Mouse (Mus musculus) spleen, adult 12 weeks (tissue): ENCODE data around the gene Igf1r.
"Not testable (repeated sequence)": the region's sequence is repeated elsewhere in the genome, so short reads cannot be mapped to it uniquely, and the experiment has no call there.

Experiments used
- DNase-seq: peaks from one replicate; pipeline ENCODE4 v3.0.0; 2022; ENCODE audit warnings: low spot score

Igf1r gene

DNA sequence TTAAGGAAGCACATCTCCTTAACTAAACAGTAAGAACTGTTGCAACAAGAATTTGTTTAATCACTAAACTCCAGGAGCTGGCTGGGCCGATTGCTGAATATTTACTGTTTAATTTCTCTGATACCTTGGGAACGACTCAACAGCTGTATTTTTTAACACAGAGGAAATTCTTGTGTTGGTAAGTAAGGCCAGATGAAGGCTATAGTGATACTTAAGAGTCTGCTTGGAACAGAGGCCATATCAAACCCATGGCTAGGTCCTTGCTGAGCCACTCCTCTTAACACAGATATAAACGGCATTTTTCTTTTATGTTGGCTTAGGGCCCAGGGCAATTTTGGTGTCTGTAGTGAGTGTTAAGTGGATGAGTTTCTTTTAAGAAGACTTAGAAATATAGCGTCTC lies 317.9 kb downstream of the Igf1r start:
- DNase-seq: no peak

GRCm38 (mm10) chr7:68271816-68272215 lies 319.2 kb downstream of the Igf1r start:
- no peak for DNase-seq

- no peak for DNase-seq
Observed at GRCm38 (mm10) chr7:68272607-68273006, 320.0 kb downstream of the Igf1r start.

- DNase-seq: no peak
Observed at GRCm38 (mm10) chr7:68273515-68273914, 320.9 kb downstream of the Igf1r start, which contains the start of gene Fam169b. Gene Fam169b, plus strand, starts transcription at chr7:68273839.

GRCm38 (mm10) chr7:68274218-68274617 lies 321.6 kb downstream of the Igf1r start:
- no peak for DNase-seq

- DNase-seq: no peak
Observed at GRCm38 (mm10) chr7:68274951-68275350, 322.3 kb downstream of the Igf1r start.

DNA sequence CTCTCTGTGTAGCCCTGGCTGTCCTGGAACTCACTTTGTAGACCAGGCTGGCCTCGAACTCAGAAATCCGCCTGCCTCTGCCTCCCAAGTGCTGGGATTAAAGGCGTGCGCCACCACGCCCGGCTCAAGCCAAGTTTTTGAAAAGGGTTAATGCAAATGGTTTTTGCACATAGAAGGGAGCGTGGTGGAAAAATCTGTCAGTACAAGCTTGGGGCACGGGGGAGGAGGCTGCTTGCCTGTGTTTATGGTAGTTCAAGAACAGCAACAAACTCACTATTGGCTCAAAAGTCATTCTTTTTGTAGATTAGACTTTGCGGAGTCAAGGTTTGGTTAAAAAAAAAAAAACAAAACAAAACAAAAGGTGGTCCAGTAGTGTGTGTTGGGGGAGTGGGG lies 322.8 kb downstream of the Igf1r start:
- not testable (repeated sequence) for DNase-seq

GRCm38 (mm10) chr7:68275838-68276731 lies 323.5 kb downstream of the Igf1r start:
- no peak for DNase-seq

GRCm38 (mm10) chr7:68277054-68277896 lies 324.6 kb downstream of the Igf1r start:
- no peak for DNase-seq

- no peak for DNase-seq
Observed at GRCm38 (mm10) chr7:68277897-68278270, 325.3 kb downstream of the Igf1r start.

GRCm38 (mm10) chr7:68278385-68278784 lies 325.8 kb downstream of the Igf1r start:
- DNase-seq: no peak

- DNase-seq: no peak
Observed at GRCm38 (mm10) chr7:68278908-68279307, 326.3 kb downstream of the Igf1r start.

DNA sequence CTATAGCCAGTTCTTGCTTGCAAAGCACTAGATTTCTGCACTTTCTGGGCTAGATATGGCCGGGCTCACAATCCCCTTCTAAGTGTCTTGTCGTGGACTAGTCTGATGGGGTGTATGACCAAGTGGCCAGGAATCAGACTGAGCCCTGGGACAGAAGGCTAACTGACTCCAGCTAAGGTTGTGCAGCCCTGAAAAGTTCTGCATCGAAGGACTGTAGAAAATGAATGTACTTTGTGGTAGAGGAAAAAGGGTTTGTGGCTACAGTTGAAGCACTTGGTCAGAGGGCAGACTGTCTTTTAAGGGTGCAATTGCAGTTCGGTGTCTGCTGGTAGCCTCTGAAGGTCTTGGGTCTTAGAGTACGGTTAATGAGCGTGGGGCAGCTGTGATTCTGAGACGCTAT lies 326.9 kb downstream of the Igf1r start:
- no peak for DNase-seq

DNA sequence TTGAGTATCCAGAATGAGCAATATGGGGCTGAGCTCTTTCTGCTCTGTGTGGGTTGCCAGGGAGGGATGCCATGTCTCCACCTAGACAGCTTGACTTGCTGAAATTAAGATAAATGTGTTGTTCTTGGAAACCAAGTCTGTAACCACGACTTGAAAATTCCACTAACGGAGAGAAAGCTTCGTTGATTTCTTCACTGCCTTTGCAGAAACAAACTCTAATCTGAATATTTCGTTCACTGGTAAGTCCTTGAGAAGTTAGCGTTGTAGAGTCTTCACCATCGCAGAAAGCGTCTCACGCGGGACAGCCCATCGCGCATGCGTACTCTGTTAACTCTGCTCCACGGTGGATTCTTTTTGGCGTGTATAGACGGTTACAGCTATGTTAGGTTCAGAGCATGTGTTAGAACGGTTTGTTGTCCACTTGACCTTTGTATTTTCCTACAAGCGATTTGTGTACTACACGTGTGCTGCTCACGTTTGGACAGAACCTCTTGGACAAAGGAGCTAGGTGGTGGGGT lies 327.8 kb downstream of the Igf1r start:
- DNase-seq: no peak

- DNase-seq: no peak
Observed at GRCm38 (mm10) chr7:68281341-68281740, 328.7 kb downstream of the Igf1r start.

DNA sequence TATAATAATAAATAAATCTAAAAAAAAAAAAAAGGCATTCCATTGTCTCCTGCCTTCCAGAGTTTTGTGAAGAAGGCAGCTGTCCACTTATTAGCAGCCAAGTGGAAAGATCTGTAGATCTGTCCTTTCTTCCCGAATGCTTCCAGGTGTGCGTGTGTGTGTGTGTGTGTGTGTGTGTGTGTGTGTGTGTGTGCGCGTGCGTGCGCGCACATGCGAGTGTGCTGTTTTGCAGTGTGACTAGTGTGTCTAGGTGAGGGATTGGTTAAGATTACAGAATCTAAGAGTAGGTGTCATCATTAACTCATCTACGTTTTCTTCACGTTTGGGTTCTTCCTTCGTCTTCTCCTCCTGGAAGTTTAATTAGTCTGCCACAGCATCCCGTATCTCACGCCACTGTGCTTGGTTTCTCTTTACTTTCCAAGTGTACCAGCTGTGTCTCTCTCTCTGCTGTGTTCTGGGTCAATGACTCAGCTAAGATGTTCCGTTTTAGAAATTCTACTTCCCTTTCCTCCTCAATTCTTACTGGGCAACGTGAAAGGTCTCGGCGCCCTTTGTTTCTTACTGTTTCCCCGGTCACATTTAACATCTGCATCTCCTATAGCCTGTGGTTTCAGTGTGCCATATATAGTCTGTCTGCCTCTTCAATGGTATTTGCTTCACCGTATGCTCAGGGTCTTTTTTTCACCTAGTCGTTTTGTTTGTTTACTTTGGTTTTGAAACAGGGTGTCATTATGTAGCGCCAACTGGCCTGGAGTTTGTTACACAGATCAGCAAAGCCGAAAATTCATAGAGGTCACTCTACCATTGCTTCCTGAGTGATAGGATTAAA lies 329.9 kb downstream of the Igf1r start:
- no peak for DNase-seq

GRCm38 (mm10) chr7:68283133-68283520 lies 330.5 kb downstream of the Igf1r start:
- DNase-seq: not testable (repeated sequence)
